Comparison of ENCODE assay signal across 9 mouse cellular contexts in genomic region chr8:90862038-90862437, GRCm38 (mm10). TPM values are rescaled to one million over a fixed set of nuclear protein-coding genes. Genes with fewer than 3 reads are reported as not detected.
DNase-seq lines count a peak whose midpoint lies in the region; ATAC-seq and TF ChIP-seq lines count a peak whose summit lies in the region.
"Had no signal": no experiment of that assay in that cellular context is flagged by ENCODE, and none has a peak within 500 bp of the region (broad histone marks: within the 10 kb centered on the region; RNA-seq: fewer than 3 reads in every experiment).

No protein-coding gene starts in this region.

- H3K9ac ChIP-seq in heart, postnatal 0 days (replicated peaks; ENCODE audit: low read depth, low read length): no peak overlapping the region

- H3K4me1 ChIP-seq in heart, postnatal 0 days (ENCODE audit: control insufficient read depth, insufficient read depth): peaks cover 19% of the 10 kb centered on the region

- no peaks in the 10 kb centered on the region for H3K9me3 ChIP-seq in heart, postnatal 0 days (replicated peaks; ENCODE audit: control insufficient read depth, low read length)
- H3K9me3 ChIP-seq: megakaryocyte, embryonic 14.5 days had no signal

- no peaks in the 10 kb centered on the region for H3K27me3 ChIP-seq in heart, postnatal 0 days (ENCODE audit: control insufficient read depth, insufficient read depth, low read length)

- no peak for TF ChIP-seq EP300 in heart, postnatal 0 days (IDR thresholded peaks at IDR 0.05; ENCODE audit: low read depth)

- H3K36me3 ChIP-seq in heart, postnatal 0 days (replicated peaks; ENCODE audit: control insufficient read depth, insufficient read depth, low read length): no peaks in the 10 kb centered on the region

- H3K4me2 ChIP-seq in heart, postnatal 0 days (ENCODE audit: low read depth, low read length): no peak overlapping the region

- no peak overlapping the region for H3K4me3 ChIP-seq in layer of hippocampus, adult 2 months
- H3K4me3 ChIP-seq in heart, postnatal 0 days (ENCODE audit: low read depth, low read length): no peak overlapping the region
- H3K4me3 ChIP-seq: megakaryocyte, embryonic 14.5 days had no signal

- peak overlapping the region; percentile 84 for H3K27ac ChIP-seq in layer of hippocampus, adult 2 months
- peak overlapping the region; percentile 51 for H3K27ac ChIP-seq in heart, postnatal 0 days (ENCODE audit: low read depth)

- 15% methylated on average over 9 of the region's 9 CpGs for WGBS in heart, postnatal 0 days

- no peak for DNase-seq in layer of hippocampus, adult 2 months (ENCODE audit: low spot score in 2 of 2)
- no peak for DNase-seq in layer of hippocampus, adult 9-11 months
- DNase-seq in ZHBTc4 (ENCODE audit: low read depth, low spot score): peak; percentile 61
- peak; percentile 67 for DNase-seq in fibroblast of lung, adult 2 months (ENCODE audit: low read depth)
- peak; percentile 65 for DNase-seq in heart, postnatal 0 days (ENCODE audit: low spot score)
- DNase-seq in testis, postnatal 14 days (ENCODE audit: low spot score): peak; percentile 53
- DNase-seq in lung, postnatal 25 days (ENCODE audit: low spot score): no peak

- TF ChIP-seq CTCF in layer of hippocampus, adult 2 months (conservative IDR thresholded peaks at IDR 0.05): no peak
- TF ChIP-seq CTCF in heart, postnatal 0 days (IDR thresholded peaks at IDR 0.05; ENCODE audit: low read depth): no peak

- ATAC-seq in heart, postnatal 0 days (ENCODE audit: insufficient read depth, low read depth): peak; percentile 76
- ATAC-seq in megakaryocyte progenitor cell, adult 5-6 weeks (replicated peaks; ENCODE audit: poor library complexity): peak; percentile 44

RNA-seq across cellular contexts. Expression of gene Chd9, which starts 33.9 kb away (rescaled TPM):
- total RNA-seq in layer of hippocampus, adult 2 months (2021): 100 to 1,000 TPM; 254 to 256 TPM
- total RNA-seq in heart, postnatal 0 days (2014; rRNA removed; ENCODE audit: low replicate concordance): 38.9 and 55.6 TPM in 2 replicates
- polyA plus RNA-seq in heart, postnatal 0 days (2015; fragmentation: Nextera tagmentation; extraction: Ambion mirVana): 40.6 and 44.1 TPM in 2 replicates
- total RNA-seq in megakaryocyte progenitor cell, adult 5-6 weeks (2015): 121 and 145 TPM in 2 replicates
- 47.6 and 62.6 TPM in 2 replicates for total RNA-seq in megakaryocyte progenitor cell, adult 5-6 weeks (2017)

RNA-seq across cellular contexts. Expression of gene Gm19935, which starts 44.8 kb away (rescaled TPM):
- total RNA-seq in layer of hippocampus, adult 2 months (2021): 1 to 10 TPM; 1.7 to 2.4 TPM
- not detected in 2 replicates for total RNA-seq in heart, postnatal 0 days (2014; rRNA removed; ENCODE audit: low replicate concordance)
- 0.12 and 0.56 TPM in 2 replicates for polyA plus RNA-seq in heart, postnatal 0 days (2015; fragmentation: Nextera tagmentation; extraction: Ambion mirVana)
- not detected in 2 replicates for total RNA-seq in megakaryocyte progenitor cell, adult 5-6 weeks (2015)
- not detected in 2 replicates for total RNA-seq in megakaryocyte progenitor cell, adult 5-6 weeks (2017)

Comparison
In these comparisons a context has a peak if more than half of its experiments do, and no peak if none do; other contexts are left out.
1. DNase-seq: peak in ZHBTc4 (single experiment), fibroblast of lung, adult 2 months (single experiment), heart, postnatal 0 days (single experiment) and testis, postnatal 14 days (single experiment); none in layer of hippocampus, adult 2 months (0 of 2), layer of hippocampus, adult 9-11 months (single experiment) and lung, postnatal 25 days (single experiment).